Mouse (Mus musculus) retina, adult 2 months (tissue): ENCODE data around the gene Ctsk.
"Not testable (repeated sequence)": the region's sequence is repeated elsewhere in the genome, so short reads cannot be mapped to it uniquely, and the experiment has no call there.

Source experiments
- DNase-seq: peaks from one replicate; pipeline ENCODE4 v3.0.0-alpha.2; 2012; ENCODE audit warnings: low read depth, low spot score

Gene Ctsk

GRCm38 (mm10) chr3:95524673-95525072 lies 25.6 kb downstream of the Ctsk start:
- no peak for DNase-seq

GRCm38 (mm10) chr3:95526111-95526510 lies 27.1 kb downstream of the Ctsk start:
- DNase-seq, result no peak

DNA sequence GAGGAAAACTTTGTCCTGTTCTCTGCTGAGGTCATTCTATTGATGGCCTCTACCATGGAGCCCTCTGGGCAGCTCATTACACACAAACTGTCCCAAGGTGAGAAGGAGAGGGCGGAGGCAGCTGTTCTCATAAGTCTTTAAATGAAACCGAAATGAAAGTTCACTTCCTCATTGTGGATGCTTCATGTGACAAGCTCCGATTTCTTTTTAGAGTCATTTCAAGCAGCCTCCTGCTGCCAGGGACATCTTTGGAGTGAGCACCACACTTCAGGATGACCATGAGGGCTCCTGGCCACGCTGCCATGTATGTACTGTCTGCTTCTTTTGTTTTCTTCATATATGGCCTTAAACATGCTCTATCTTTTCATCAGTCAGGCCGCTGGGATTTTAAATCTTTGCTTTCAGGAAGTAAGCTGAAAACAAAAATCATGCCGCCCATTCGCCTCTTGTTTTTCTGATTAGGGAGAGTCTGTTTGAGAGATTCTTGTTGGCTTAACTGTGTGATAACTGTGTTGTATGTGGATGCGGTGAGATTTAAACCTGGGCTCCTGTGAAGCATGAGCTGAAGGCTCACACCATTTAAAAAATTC lies 27.7 kb downstream of the Ctsk start, which contains the start of gene Ctss:
Gene Ctss, plus strand, starts transcription at position 165 of the 590 bp plus-strand sequence.
- DNase-seq, result no peak

- no peak for DNase-seq
Measured at GRCm38 (mm10) chr3:95529814-95530213, 30.8 kb downstream of the Ctsk start.

DNA sequence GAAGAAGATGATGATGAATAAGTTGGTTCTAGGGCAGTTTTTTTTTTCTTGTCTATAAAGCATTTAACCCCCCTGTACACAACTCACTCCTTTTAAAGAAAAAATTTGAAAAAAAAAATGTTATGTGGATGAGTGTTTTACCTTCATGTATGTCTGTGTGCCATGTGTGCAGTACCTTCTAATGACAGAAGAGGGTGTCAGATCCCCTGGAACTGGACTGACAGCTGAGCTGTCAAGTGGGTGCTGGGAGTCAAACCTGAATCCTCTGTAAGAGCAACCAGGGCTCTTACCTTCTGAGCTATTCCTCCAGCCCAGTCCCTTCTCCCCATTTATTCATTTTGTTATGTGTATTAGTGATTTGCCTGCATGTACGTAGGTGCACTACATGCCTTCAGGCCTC lies 32.0 kb downstream of the Ctsk start:
- no peak for DNase-seq

- no peak for DNase-seq
Measured at GRCm38 (mm10) chr3:95533364-95533763, 34.3 kb downstream of the Ctsk start.

- no peak for DNase-seq
Measured at GRCm38 (mm10) chr3:95534927-95535326, 35.9 kb downstream of the Ctsk start.

GRCm38 (mm10) chr3:95538936-95539335 lies 39.9 kb downstream of the Ctsk start:
- DNase-seq, result no peak

DNA sequence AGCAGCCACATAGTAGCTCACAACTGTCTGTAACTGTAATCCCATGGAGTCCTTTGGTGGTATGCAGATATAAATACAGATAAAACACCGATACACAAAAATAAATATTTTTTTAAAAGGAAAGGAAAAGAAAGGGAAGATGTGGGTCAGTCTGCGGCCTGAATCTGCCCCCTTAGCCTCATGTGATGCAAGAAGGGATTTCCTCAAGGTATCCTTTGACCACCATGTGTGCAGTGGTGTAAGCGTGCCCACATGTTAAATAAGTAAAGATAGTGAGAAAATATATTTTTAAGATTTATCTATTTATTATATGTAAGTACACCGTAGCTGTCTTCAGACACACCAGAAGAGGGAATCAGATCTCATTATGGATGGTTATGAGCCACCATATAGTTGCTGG lies 40.8 kb downstream of the Ctsk start:
- no peak for DNase-seq

- not testable (repeated sequence) for DNase-seq
Measured at GRCm38 (mm10) chr3:95541186-95541585, 42.1 kb downstream of the Ctsk start.

GRCm38 (mm10) chr3:95542171-95542570 lies 43.1 kb downstream of the Ctsk start:
- DNase-seq, result no peak

DNA sequence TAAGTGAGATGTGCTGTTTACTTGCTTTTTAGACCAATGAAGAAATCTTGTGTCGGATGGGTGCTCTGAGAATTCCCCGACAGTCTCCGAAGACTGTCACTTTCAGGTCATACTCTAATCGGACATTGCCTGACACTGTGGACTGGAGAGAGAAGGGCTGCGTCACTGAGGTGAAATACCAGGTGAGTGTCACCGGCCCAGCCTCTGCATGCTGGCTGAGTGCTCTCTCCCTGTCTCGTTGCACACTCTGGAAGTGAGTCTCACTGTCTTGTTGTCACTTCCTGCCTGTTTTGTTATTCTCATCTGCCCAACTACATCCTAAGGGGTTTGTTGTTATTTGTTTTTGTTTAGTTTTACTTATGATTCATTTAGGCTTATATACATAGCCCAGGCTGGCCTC lies 43.9 kb downstream of the Ctsk start:
- DNase-seq, result no peak

GRCm38 (mm10) chr3:95550176-95550575 lies 51.1 kb downstream of the Ctsk start:
- DNase-seq, result no peak

DNA sequence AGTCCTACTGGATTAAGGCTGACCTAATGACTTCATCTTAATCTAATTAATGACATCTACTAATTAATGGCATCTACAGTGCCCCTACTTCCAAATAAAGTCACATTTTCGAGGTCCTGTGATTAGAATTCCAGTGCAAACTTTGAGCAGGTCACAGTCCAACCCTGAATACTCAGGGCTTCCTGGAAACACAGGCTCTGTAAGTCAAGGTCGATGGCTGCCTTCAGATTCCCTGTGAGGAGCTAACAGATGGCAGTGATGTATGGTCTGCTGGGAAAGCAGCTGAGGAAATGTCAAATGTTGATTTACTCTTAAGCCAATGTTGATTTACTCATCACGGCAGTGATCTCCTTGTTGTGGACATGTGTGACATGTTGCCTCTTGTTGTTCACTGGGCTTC lies 54.9 kb downstream of the Ctsk start:
- DNase-seq, result no peak
